Mouse (Mus musculus): ENCODE measurements around the gene Dab1.

DNA sequence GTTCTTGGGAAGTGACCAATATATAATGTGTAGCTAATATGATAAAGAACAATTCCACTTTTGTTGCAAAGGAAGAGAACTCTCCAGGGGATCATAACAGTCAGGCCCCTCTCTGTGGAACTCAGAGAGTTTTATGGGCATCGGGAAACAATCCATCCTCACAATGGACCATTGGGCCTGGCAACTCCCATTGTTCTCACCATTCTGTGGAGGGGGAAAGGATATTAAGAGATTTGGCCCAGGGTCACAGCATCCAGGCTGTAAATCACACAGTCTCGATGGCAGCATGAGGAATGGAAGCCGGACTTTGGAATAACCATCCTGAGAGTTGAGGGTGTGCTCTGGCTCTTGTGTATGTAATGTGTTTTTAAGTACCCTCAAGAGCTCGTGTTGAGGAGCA is 292.3 kb downstream of the Dab1 start:
- no peak for TF ChIP-seq POLR2A (IDR thresholded peaks at IDR 0.05; ENCODE audit: borderline replicate concordance, insufficient read depth, low read length)
- no peak for TF ChIP-seq CTCF (IDR thresholded peaks at IDR 0.05; ENCODE audit: borderline replicate concordance, insufficient read depth, low read depth, low read length)
